Comparison of ENCODE assay signal across 8 mouse cellular contexts in the genomic region with DNA sequence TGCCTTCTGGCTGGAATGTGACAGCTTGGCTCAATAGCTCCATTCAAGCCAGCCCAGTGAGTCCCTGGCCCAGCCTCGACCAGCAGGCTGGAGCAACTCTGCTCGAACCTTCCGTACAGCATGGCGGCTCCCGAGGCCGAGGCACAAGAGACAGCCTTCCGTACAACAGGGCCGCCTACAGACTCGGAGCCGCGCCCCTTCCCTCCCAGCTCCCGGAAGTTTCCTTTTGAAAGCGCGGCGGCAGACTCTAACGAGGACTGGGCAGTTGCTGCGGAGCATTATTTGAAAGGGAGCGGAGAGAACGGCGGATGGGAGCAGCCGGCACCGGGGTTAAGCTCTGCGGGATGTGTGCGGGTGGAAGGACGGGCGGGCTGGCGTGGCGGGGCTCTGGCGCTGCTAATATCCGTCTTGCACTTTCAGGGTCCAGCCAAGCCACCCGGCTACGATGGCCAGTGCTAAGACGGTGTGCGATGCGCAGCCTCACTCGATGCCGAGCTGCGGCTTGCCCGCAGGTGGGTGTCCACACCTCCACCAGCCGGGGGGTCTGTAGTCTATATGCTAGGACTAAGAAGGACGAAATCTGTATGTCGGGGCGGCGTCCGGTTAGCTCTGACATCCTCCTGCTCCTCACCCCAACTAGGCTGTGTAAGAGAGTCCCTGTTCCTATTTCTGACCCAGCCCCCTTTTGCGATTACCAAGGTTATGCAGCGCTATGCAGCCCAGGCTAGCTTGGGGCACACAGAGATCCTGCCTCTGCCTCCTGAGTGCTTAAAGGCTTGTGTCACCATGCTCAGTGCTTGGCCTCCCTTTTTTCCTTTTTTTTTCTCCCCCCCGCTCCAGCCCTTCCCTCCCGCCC. TPM values are rescaled to one million over a fixed set of nuclear protein-coding genes. Genes with fewer than 3 reads are reported as not detected.
A peak's percentile ranks its signal among the peaks of the same experiment; 100 is the strongest.
DNase-seq lines count a peak whose midpoint lies in the region; ATAC-seq and TF ChIP-seq lines count a peak whose summit lies in the region.

Knstrn (plus strand) TSS at position 23 of the 856 bp plus-strand sequence.

- 1% methylated on average over 49 of the region's 49 CpGs for WGBS in hindbrain, embryonic 11.5 days
- under 1% methylated on average over 49 of the region's 49 CpGs for WGBS in lung, postnatal 0 days

- H3K4me1 ChIP-seq in hindbrain, embryonic 11.5 days (replicated peaks; ENCODE audit: control insufficient read depth, insufficient read depth, low read length): peaks cover 8% of the 10 kb centered on the region
- peaks cover 7% of the 10 kb centered on the region; the same call in 1 of the 2 replicates for H3K4me1 ChIP-seq in lung, postnatal 0 days (ENCODE audit: insufficient read depth, low read depth, low read length)

- no peaks in the 10 kb centered on the region for H3K36me3 ChIP-seq in hindbrain, embryonic 11.5 days (ENCODE audit: control insufficient read depth, insufficient read depth, low read length)
- H3K36me3 ChIP-seq in lung, postnatal 0 days (ENCODE audit: insufficient read depth, low read length): no peaks in the 10 kb centered on the region

- DNase-seq in NIH3T3 (ENCODE audit: low read depth): peak; percentile 94
- DNase-seq in cerebellum, adult 9-11 months: peak; percentile 89
- peak; percentile 73 to 91 for DNase-seq in frontal cortex, adult 2 months (ENCODE audit: extremely low spot score in 1 of 2, low spot score in 1 of 2)
- DNase-seq in hindbrain, embryonic 11.5 days (ENCODE audit: low spot score): peak; percentile 93
- peak; percentile 89 for DNase-seq in layer of hippocampus, adult 9-11 months
- DNase-seq in lung, postnatal 0 days (ENCODE audit: low spot score): peak; percentile 97
- peak; percentile 52 for DNase-seq in ovary, postnatal 10 days (ENCODE audit: low spot score)
- peak; percentile 87 for DNase-seq in thymus, postnatal 0 days (ENCODE audit: low spot score)

- no peaks in the 10 kb centered on the region for H3K27me3 ChIP-seq in hindbrain, embryonic 11.5 days (ENCODE audit: control insufficient read depth, insufficient read depth, low read length)
- no peaks in the 10 kb centered on the region for H3K27me3 ChIP-seq in lung, postnatal 0 days (replicated peaks; ENCODE audit: insufficient read depth, low read length)

- H3K27ac ChIP-seq in hindbrain, embryonic 11.5 days (ENCODE audit: low read depth, low read length): 0 out of 2 replicates have a peak within 1 kb of the TSS, but pooled peaks have one; percentile 56
- no peak within 1 kb of the TSS for H3K27ac ChIP-seq in lung, postnatal 0 days (ENCODE audit: low read length)

- peak; percentile 98 for ATAC-seq in hindbrain, embryonic 11.5 days (ENCODE audit: low FRiP score)
- ATAC-seq in lung, postnatal 0 days: peak; percentile 97

- peak within 1 kb of the TSS; percentile 73 for H3K4me3 ChIP-seq in hindbrain, embryonic 11.5 days (ENCODE audit: low read depth, low read length)
- H3K4me3 ChIP-seq in lung, postnatal 0 days (ENCODE audit: low read depth, low read length): peak within 1 kb of the TSS; percentile 68

- no peak for TF ChIP-seq EP300 in lung, postnatal 0 days (IDR thresholded peaks at IDR 0.05)

- no peaks in the 10 kb centered on the region for H3K9me3 ChIP-seq in hindbrain, embryonic 11.5 days (ENCODE audit: control insufficient read depth, low read length)
- no peaks in the 10 kb centered on the region for H3K9me3 ChIP-seq in lung, postnatal 0 days (ENCODE audit: low read length)

- H3K9ac ChIP-seq in hindbrain, embryonic 11.5 days (ENCODE audit: low read depth, low read length): peak within 1 kb of the TSS; percentile 76
- peak within 1 kb of the TSS; percentile 54 for H3K9ac ChIP-seq in lung, postnatal 0 days (replicated peaks; ENCODE audit: low read depth)

- peak; percentile 18; the same call in 1 of the 2 replicates for TF ChIP-seq CTCF in lung, postnatal 0 days (IDR thresholded peaks at IDR 0.05)

- H3K4me2 ChIP-seq in hindbrain, embryonic 11.5 days (replicated peaks; ENCODE audit: low read depth, low read length): peak within 1 kb of the TSS; percentile 70
- peak within 1 kb of the TSS; percentile 94 for H3K4me2 ChIP-seq in lung, postnatal 0 days (replicated peaks; ENCODE audit: low read depth, low read length)

RNA-seq across cellular contexts. Expression of gene Knstrn, which starts in this region (rescaled TPM):
- 2.9 and 3.2 TPM in 2 replicates for polyA plus RNA-seq in frontal cortex, adult 2 months (2012; rRNA removed)
- polyA plus RNA-seq in hindbrain, embryonic 11.5 days (2014; fragmentation: Nextera tagmentation; extraction: Ambion mirVana): 156 and 163 TPM in 2 replicates
- 4.9 and 9.0 TPM in 2 replicates for polyA plus RNA-seq in lung, postnatal 0 days (2015; fragmentation: Nextera tagmentation; extraction: Ambion mirVana)
- 96.2 and 103 TPM in 2 replicates for polyA plus RNA-seq in thymus, postnatal 0 days (2015; fragmentation: Nextera tagmentation; extraction: Ambion mirVana)
